In genomic region chr1:165613926-165614325, GRCm38 (mm10) we compare ENCODE assay signal across 21 mouse cellular contexts. TPM values are rescaled to one million over a fixed set of nuclear protein-coding genes. Genes with fewer than 3 reads are reported as not detected.
DNase-seq lines count a peak whose midpoint lies in the region; TF ChIP-seq lines count a peak whose summit lies in the region.
"Had no signal": no experiment of that assay in that cellular context is flagged by ENCODE, and none has a peak within 500 bp of the region (broad histone marks: within the 10 kb centered on the region; RNA-seq: fewer than 3 reads in every experiment).

No protein-coding gene starts in this region.

- TF ChIP-seq POLR2A in ES-Bruce4 (IDR thresholded peaks at IDR 0.05; ENCODE audit: insufficient read depth, low read length), result no peak

- DNase-seq in ES-CJ7 (ENCODE audit: low read depth, low spot score), result peak; percentile 43
- peak; percentile 82 for DNase-seq in ZHBTc4 (ENCODE audit: low read depth, low spot score)
- no peak for DNase-seq in thymus, postnatal 25 days
- DNase-seq in left cerebral cortex, adult 11 months (ENCODE audit: low spot score), result no peak
- DNase-seq in left cerebral cortex, postnatal 14 days (ENCODE audit: low spot score in 2 of 2), result no peak
- DNase-seq: adrenal gland, adult 2 months; adrenal gland, postnatal 10 days; adrenal gland, postnatal 25 days; cerebellum, adult 11 months; cerebellum, adult 18-20 months; cerebellum, adult 8-10 months; cerebellum, adult 9-11 months; cerebellum, postnatal 14 days; cerebellum, postnatal 36 days; embryo, embryonic 11 days had no signal

- H3K9me3 ChIP-seq in ES-Bruce4 (replicated peaks; ENCODE audit: control insufficient read depth, insufficient read depth, low read length, poor library complexity, severe bottlenecking), result no peaks in the 10 kb centered on the region
- H3K9me3 ChIP-seq: embryonic facial prominence, embryonic 15.5 days had no signal

- no peaks in the 10 kb centered on the region for H3K36me3 ChIP-seq in ES-Bruce4 (ENCODE audit: control insufficient read depth, insufficient read depth, low read length, poor library complexity, severe bottlenecking)

- TF ChIP-seq EP300 in ES-Bruce4 (IDR thresholded peaks at IDR 0.05; ENCODE audit: insufficient read depth, low read depth, low read length), result 0 out of 2 replicates have a peak, but pooled peaks have one; percentile 11

- peaks cover 2% of the 10 kb centered on the region for H3K4me1 ChIP-seq in ES-Bruce4 (ENCODE audit: control insufficient read depth, insufficient read depth, low read length)

- no peak for TF ChIP-seq CTCF in ES-Bruce4 (IDR thresholded peaks at IDR 0.05; ENCODE audit: low read depth, low read length)

- H3K4me3 ChIP-seq in ES-Bruce4 (ENCODE audit: low read depth, low read length), result no peak overlapping the region
- H3K4me3 ChIP-seq: embryonic facial prominence, embryonic 13.5 days; embryonic facial prominence, embryonic 15.5 days; erythroblast, embryonic 14.5 days; forebrain, embryonic 10.5 days; forebrain, embryonic 12.5 days had no signal

- H3K27me3 ChIP-seq in ES-Bruce4 (ENCODE audit: control insufficient read depth, insufficient read depth, low read length, poor library complexity, severe bottlenecking), result no peaks in the 10 kb centered on the region
- H3K27me3 ChIP-seq: embryonic facial prominence, embryonic 13.5 days; embryonic facial prominence, embryonic 15.5 days; forebrain, embryonic 12.5 days had no signal

- H3K9ac ChIP-seq in ES-Bruce4 (ENCODE audit: low read depth, poor library complexity, severe bottlenecking), result no peak overlapping the region
- H3K9ac ChIP-seq: embryonic facial prominence, embryonic 13.5 days; embryonic facial prominence, embryonic 15.5 days; forebrain, embryonic 12.5 days had no signal

- peak overlapping the region; percentile 78 for H3K27ac ChIP-seq in ES-Bruce4 (ENCODE audit: insufficient read depth, low read length)
- H3K27ac ChIP-seq: embryonic facial prominence, embryonic 13.5 days; embryonic facial prominence, embryonic 15.5 days; forebrain, embryonic 10.5 days; forebrain, embryonic 12.5 days had no signal

- intact Hi-C loops in left cerebral cortex, postnatal 14 days (cut with DNase I), result no loop called here

RNA-seq across cellular contexts. Expression of gene Mpzl1, which starts 20.4 kb away (rescaled TPM):
- 119 and 122 TPM in 2 replicates for polyA plus RNA-seq in ES-Bruce4 (2011; ENCODE audit: insufficient read depth, insufficient read length, low read depth, missing spikeins)
- 10 to 100 TPM; 52.5 to 61.7 TPM for total RNA-seq in left cerebral cortex, postnatal 14 days (2021)

Comparison
In these comparisons a context has a peak if more than half of its experiments do, and no peak if none do; other contexts are left out.
1. DNase-seq: peak in ES-CJ7 (single experiment) and ZHBTc4 (single experiment); none in thymus, postnatal 25 days (single experiment), left cerebral cortex, adult 11 months (single experiment) and left cerebral cortex, postnatal 14 days (0 of 2).